Mouse (Mus musculus): ENCODE measurements at regions not wholly inside any gene's neighbourhood (a gene's known extent, or its start where the extent isn't known, plus 50 kb on each side); places are given as distances from the start of the nearest gene placed in this dataset.

- Histone ChIP-seq H3K4me3 (no peak overlapping the region), H3K4me1 (peaks cover 11% of the 10 kb centered on the region), H3K9ac (no peak overlapping the region), H3K27me3 (no peaks in the 10 kb centered on the region), H3K36me3 (no peaks in the 10 kb centered on the region), H3K9me3 (no peaks in the 10 kb centered on the region), H3K27ac (no peak overlapping the region), H3K4me2 (replicated peaks) (no peak overlapping the region)
- no peak for ATAC-seq (ENCODE audit: insufficient number of reproducible peaks, insufficient read depth, low FRiP score, low TSS enrichment)
- WGBS: 54% methylated on average over 4 of the region's 4 CpGs
Observed at GRCm38 (mm10) chr2:72619446-72619845, 143.5 kb downstream of the Cdca7 start.

GRCm38 (mm10) chr2:72620182-72620652 lies 144.3 kb downstream of the Cdca7 start:
- H3K27me3 ChIP-seq: no peaks in the 10 kb centered on the region
- no peak overlapping the region for H3K9ac ChIP-seq
- peaks cover 11% of the 10 kb centered on the region for H3K4me1 ChIP-seq
- WGBS: 3% methylated on average over 9 of the region's 9 CpGs
- ATAC-seq (ENCODE audit: insufficient number of reproducible peaks, insufficient read depth, low FRiP score, low TSS enrichment): 0 out of 2 replicates have a peak, but pooled peaks have one; percentile 64
- peak overlapping the region; percentile 9 for H3K4me3 ChIP-seq
- peak overlapping the region; percentile 38 for H3K4me2 ChIP-seq (replicated peaks)
- peak overlapping the region; percentile 51; the same call in 1 of the 2 replicates for H3K27ac ChIP-seq
- no peaks in the 10 kb centered on the region for H3K9me3 ChIP-seq
- no peaks in the 10 kb centered on the region for H3K36me3 ChIP-seq

GRCm38 (mm10) chr2:72627915-72628314 lies 152.0 kb downstream of the Cdca7 start:
- H3K9me3 ChIP-seq: no peaks in the 10 kb centered on the region
- ATAC-seq (ENCODE audit: insufficient number of reproducible peaks, insufficient read depth, low FRiP score, low TSS enrichment): no peak
- peaks cover 17% of the 10 kb centered on the region for H3K4me1 ChIP-seq
- WGBS: 46% methylated on average over 3 of the region's 3 CpGs
- no peaks in the 10 kb centered on the region for H3K27me3 ChIP-seq
- no peak overlapping the region for H3K27ac ChIP-seq
- H3K36me3 ChIP-seq: no peaks in the 10 kb centered on the region
- H3K4me3 ChIP-seq: no peak overlapping the region
- no peak overlapping the region for H3K9ac ChIP-seq
- H3K4me2 ChIP-seq (replicated peaks): no peak overlapping the region

GRCm38 (mm10) chr2:72628626-72629470 lies 152.9 kb downstream of the Cdca7 start:
- WGBS: 44% methylated on average over 16 of the region's 16 CpGs
- Histone ChIP-seq H3K4me1 (peaks cover 17% of the 10 kb centered on the region), H3K4me2 (replicated peaks) (no peak overlapping the region; the same call in 1 of the 2 replicates), H3K27ac (peak overlapping the region; percentile 65), H3K4me3 (no peak overlapping the region), H3K36me3 (no peaks in the 10 kb centered on the region), H3K9me3 (no peaks in the 10 kb centered on the region), H3K9ac (no peak overlapping the region), H3K27me3 (no peaks in the 10 kb centered on the region)
- no peak for ATAC-seq (ENCODE audit: insufficient number of reproducible peaks, insufficient read depth, low FRiP score, low TSS enrichment)

GRCm38 (mm10) chr2:72629691-72630461 lies 153.9 kb downstream of the Cdca7 start:
- Histone ChIP-seq H3K9me3 (no peaks in the 10 kb centered on the region), H3K27me3 (no peaks in the 10 kb centered on the region), H3K9ac (no peak overlapping the region), H3K27ac (no peak overlapping the region), H3K4me1 (peaks cover 17% of the 10 kb centered on the region), H3K4me3 (no peak overlapping the region), H3K36me3 (no peaks in the 10 kb centered on the region), H3K4me2 (replicated peaks) (no peak overlapping the region)
- WGBS: 87% methylated on average over 14 of the region's 14 CpGs
- no peak for ATAC-seq (ENCODE audit: insufficient number of reproducible peaks, insufficient read depth, low FRiP score, low TSS enrichment)

GRCm38 (mm10) chr2:72637881-72638620 lies 162.1 kb downstream of the Cdca7 start:
- 38% methylated on average over 9 of the region's 9 CpGs for WGBS
- Histone ChIP-seq H3K9ac (no peak overlapping the region), H3K27me3 (no peaks in the 10 kb centered on the region), H3K4me3 (no peak overlapping the region), H3K36me3 (no peaks in the 10 kb centered on the region), H3K4me2 (replicated peaks) (no peak overlapping the region), H3K27ac (no peak overlapping the region), H3K9me3 (no peaks in the 10 kb centered on the region), H3K4me1 (peaks cover 9% of the 10 kb centered on the region)
- ATAC-seq (ENCODE audit: insufficient number of reproducible peaks, insufficient read depth, low FRiP score, low TSS enrichment): no peak

GRCm38 (mm10) chr2:72639022-72639421 lies 163.1 kb downstream of the Cdca7 start:
- Histone ChIP-seq H3K4me3 (no peak overlapping the region), H3K4me2 (replicated peaks) (no peak overlapping the region), H3K27ac (no peak overlapping the region), H3K9ac (no peak overlapping the region), H3K36me3 (no peaks in the 10 kb centered on the region), H3K9me3 (no peaks in the 10 kb centered on the region), H3K27me3 (no peaks in the 10 kb centered on the region), H3K4me1 (peaks cover 9% of the 10 kb centered on the region)
- WGBS: 43% methylated on average over 4 of the region's 4 CpGs
- ATAC-seq (ENCODE audit: insufficient number of reproducible peaks, insufficient read depth, low FRiP score, low TSS enrichment): no peak

- Histone ChIP-seq H3K9me3 (no peaks in the 10 kb centered on the region), H3K27ac (no peak overlapping the region)
- ATAC-seq (ENCODE audit: insufficient number of reproducible peaks, insufficient read depth, low FRiP score, low TSS enrichment): no peak
Observed at GRCm38 (mm10) chr2:72641228-72641627, 165.3 kb downstream of the Cdca7 start.

GRCm38 (mm10) chr2:72644151-72644843 lies 168.3 kb downstream of the Cdca7 start:
- no peak overlapping the region for H3K4me3 ChIP-seq
- no peaks in the 10 kb centered on the region for H3K27me3 ChIP-seq
- H3K9ac ChIP-seq: no peak overlapping the region
- H3K9me3 ChIP-seq: no peaks in the 10 kb centered on the region
- no peak overlapping the region for H3K27ac ChIP-seq
- peaks cover 9% of the 10 kb centered on the region; the same call in 1 of the 2 replicates for H3K4me1 ChIP-seq
- no peak for ATAC-seq (ENCODE audit: insufficient number of reproducible peaks, insufficient read depth, low FRiP score, low TSS enrichment)
- WGBS: 78% methylated on average over 10 of the region's 10 CpGs
- no peaks in the 10 kb centered on the region for H3K36me3 ChIP-seq
- no peak overlapping the region for H3K4me2 ChIP-seq (replicated peaks)

More at GRCm38 (mm10) chr2:72641228-72641627, 165.3 kb downstream of the Cdca7 start:
- H3K27me3 ChIP-seq: no peaks in the 10 kb centered on the region
- no peak overlapping the region for H3K4me3 ChIP-seq
- H3K4me2 ChIP-seq (replicated peaks): no peak overlapping the region
- H3K36me3 ChIP-seq: no peaks in the 10 kb centered on the region
- peaks cover 9% of the 10 kb centered on the region for H3K4me1 ChIP-seq
- H3K9ac ChIP-seq: no peak overlapping the region

- H3K9me3 ChIP-seq: no peaks in the 10 kb centered on the region
- no peak overlapping the region for H3K27ac ChIP-seq
- no peak overlapping the region for H3K4me3 ChIP-seq
- ATAC-seq (ENCODE audit: insufficient number of reproducible peaks, insufficient read depth, low FRiP score, low TSS enrichment): no peak
- no peak overlapping the region for H3K4me2 ChIP-seq (replicated peaks)
- H3K27me3 ChIP-seq: no peaks in the 10 kb centered on the region
- no peak overlapping the region for H3K9ac ChIP-seq
- 48% methylated on average over 5 of the region's 5 CpGs for WGBS
- no peaks in the 10 kb centered on the region for H3K36me3 ChIP-seq
- peaks cover 9% of the 10 kb centered on the region; the same call in 1 of the 2 replicates for H3K4me1 ChIP-seq
Observed at GRCm38 (mm10) chr2:72647642-72648041, 171.7 kb downstream of the Cdca7 start.

- Histone ChIP-seq H3K4me3 (no peak overlapping the region), H3K27me3 (no peaks in the 10 kb centered on the region), H3K27ac (no peak overlapping the region), H3K36me3 (no peaks in the 10 kb centered on the region), H3K9me3 (no peaks in the 10 kb centered on the region), H3K4me2 (replicated peaks) (no peak overlapping the region), H3K9ac (no peak overlapping the region), H3K4me1 (peaks cover 9% of the 10 kb centered on the region; the same call in 1 of the 2 replicates)
- ATAC-seq (ENCODE audit: insufficient number of reproducible peaks, insufficient read depth, low FRiP score, low TSS enrichment): no peak
- WGBS: 53% methylated on average over 5 of the region's 5 CpGs
Observed at GRCm38 (mm10) chr2:72648294-72648693, 172.3 kb downstream of the Cdca7 start.
